ENCODE assay signal across 27 mouse cellular contexts in the genomic region with DNA sequence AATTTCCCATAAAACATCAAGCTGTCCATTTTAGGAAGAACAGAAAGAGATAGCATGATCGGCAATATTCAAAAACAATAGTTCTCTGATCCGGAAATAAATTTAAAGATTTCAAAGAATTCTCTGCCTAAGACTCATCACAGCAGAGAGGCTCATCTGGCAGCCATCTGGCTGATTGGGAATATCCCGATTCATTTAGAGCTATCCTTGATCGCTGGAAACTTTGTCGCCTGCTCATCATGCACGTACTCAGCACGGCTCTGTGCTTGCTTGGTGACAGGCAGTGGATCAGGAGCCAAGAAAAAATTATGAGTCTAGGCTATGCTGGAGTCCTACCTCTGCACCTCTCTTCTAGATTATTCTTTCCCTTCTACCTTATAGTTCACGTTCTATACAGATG.
DNase-seq lines count a peak whose midpoint lies in the region; ATAC-seq and TF ChIP-seq lines count a peak whose summit lies in the region.
"Had no signal": no experiment of that assay in that cellular context is flagged by ENCODE, and none has a peak within 500 bp of the region (broad histone marks: within the 10 kb centered on the region; RNA-seq: fewer than 3 reads in every experiment).

No protein-coding gene starts in this region.

- no peaks in the 10 kb centered on the region for H3K27me3 ChIP-seq in forebrain, embryonic 16.5 days (replicated peaks; ENCODE audit: control insufficient read depth, insufficient read depth, low read length)
- no peaks in the 10 kb centered on the region for H3K27me3 ChIP-seq in forebrain, embryonic 11.5 days (ENCODE audit: control insufficient read depth, insufficient read depth, low read length)
- H3K27me3 ChIP-seq: embryonic facial prominence, embryonic 15.5 days; heart, embryonic 13.5 days; hindbrain, embryonic 15.5 days; kidney, embryonic 15.5 days; liver, embryonic 15.5 days; neural tube, embryonic 13.5 days; stomach, embryonic 15.5 days had no signal

- TF ChIP-seq CTCF in layer of hippocampus, adult 2 months (conservative IDR thresholded peaks at IDR 0.05) = no peak

- intact Hi-C loops in left cerebral cortex, postnatal 14 days (cut with DNase I) = no loop called here
- intact Hi-C loops in left cerebral cortex, postnatal 36 days (cut with DNase I) = no loop called here

- H3K27ac ChIP-seq in forebrain, embryonic 16.5 days (ENCODE audit: low read length) = no peak overlapping the region
- H3K27ac ChIP-seq in forebrain, embryonic 11.5 days (ENCODE audit: low read depth, low read length) = no peak overlapping the region
- H3K27ac ChIP-seq in layer of hippocampus, adult 2 months = no peak overlapping the region
- H3K27ac ChIP-seq: embryonic facial prominence, embryonic 15.5 days; heart, embryonic 13.5 days; hindbrain, embryonic 15.5 days; kidney, embryonic 15.5 days; liver, embryonic 15.5 days; neural tube, embryonic 13.5 days; stomach, embryonic 15.5 days had no signal

- no peak overlapping the region for H3K9ac ChIP-seq in forebrain, embryonic 16.5 days (replicated peaks; ENCODE audit: low read depth, low read length)
- no peak overlapping the region for H3K9ac ChIP-seq in forebrain, embryonic 11.5 days (ENCODE audit: low read length)
- H3K9ac ChIP-seq: embryonic facial prominence, embryonic 15.5 days; heart, embryonic 13.5 days; hindbrain, embryonic 15.5 days; kidney, embryonic 15.5 days; liver, embryonic 15.5 days; lung, embryonic 14.5 days; neural tube, embryonic 13.5 days; stomach, embryonic 15.5 days had no signal

- no peak for DNase-seq in forebrain, embryonic 11.5 days (ENCODE audit: low spot score)
- peak; percentile 7 to 11 for DNase-seq in left cerebral cortex, postnatal 14 days (ENCODE audit: low spot score in 2 of 2)
- DNase-seq in left cerebral cortex, postnatal 36 days (ENCODE audit: low spot score in 2 of 2) = no peak
- peak; percentile 52 for DNase-seq in brain, adult 2 months (ENCODE audit: low read depth, low spot score)
- peak; percentile 16 for DNase-seq in layer of hippocampus, adult 2 months (ENCODE audit: low spot score in 2 of 2)
- no peak for DNase-seq in ovary, adult 18-20 months (ENCODE audit: low spot score)
- no peak for DNase-seq in MN1 (ENCODE audit: low spot score)
- DNase-seq: adrenal gland, adult 8-10 months; cerebellum, adult 11 months; cerebellum, adult 9-11 months; gastrocnemius, postnatal 10 days; heart, postnatal 10 days; kidney, adult 18-20 months; kidney, postnatal 25 days; lung, embryonic 14.5 days; right cerebral cortex, postnatal 14 days had no signal

- WGBS in forebrain, embryonic 16.5 days = 46% methylated on average over 8 of the region's 8 CpGs
- WGBS in forebrain, embryonic 11.5 days = 76% methylated on average over 8 of the region's 8 CpGs

- H3K9me3 ChIP-seq in forebrain, embryonic 16.5 days (ENCODE audit: control insufficient read depth, low read length) = no peaks in the 10 kb centered on the region
- no peaks in the 10 kb centered on the region for H3K9me3 ChIP-seq in forebrain, embryonic 11.5 days (ENCODE audit: control insufficient read depth, low read length)
- H3K9me3 ChIP-seq: embryonic facial prominence, embryonic 15.5 days; heart, embryonic 13.5 days; hindbrain, embryonic 15.5 days; kidney, embryonic 15.5 days; liver, embryonic 15.5 days; neural tube, embryonic 13.5 days; stomach, embryonic 15.5 days had no signal

- H3K4me3 ChIP-seq in forebrain, embryonic 16.5 days (replicated peaks; ENCODE audit: low read length) = no peak overlapping the region
- no peak overlapping the region for H3K4me3 ChIP-seq in forebrain, embryonic 11.5 days (ENCODE audit: low read depth, low read length)
- peak overlapping the region; percentile 12; the same call in 1 of the 2 replicates for H3K4me3 ChIP-seq in layer of hippocampus, adult 2 months
- H3K4me3 ChIP-seq: embryonic facial prominence, embryonic 15.5 days; heart, embryonic 13.5 days; hindbrain, embryonic 15.5 days; kidney, embryonic 15.5 days; liver, embryonic 15.5 days; neural tube, embryonic 13.5 days; stomach, embryonic 15.5 days had no signal

- H3K36me3 ChIP-seq in forebrain, embryonic 16.5 days (ENCODE audit: control insufficient read depth, insufficient read depth) = no peaks in the 10 kb centered on the region
- H3K36me3 ChIP-seq in forebrain, embryonic 11.5 days (ENCODE audit: control insufficient read depth, insufficient read depth, low read length) = no peaks in the 10 kb centered on the region
- H3K36me3 ChIP-seq: embryonic facial prominence, embryonic 15.5 days; heart, embryonic 13.5 days; hindbrain, embryonic 15.5 days; kidney, embryonic 15.5 days; liver, embryonic 15.5 days; neural tube, embryonic 13.5 days; stomach, embryonic 15.5 days had no signal

- H3K4me1 ChIP-seq in forebrain, embryonic 16.5 days (replicated peaks; ENCODE audit: control insufficient read depth, insufficient read depth, low read length) = peaks cover 9% of the 10 kb centered on the region
- no peaks in the 10 kb centered on the region for H3K4me1 ChIP-seq in forebrain, embryonic 11.5 days (replicated peaks; ENCODE audit: control insufficient read depth, insufficient read depth, low read length)
- H3K4me1 ChIP-seq: embryonic facial prominence, embryonic 15.5 days; heart, embryonic 13.5 days; hindbrain, embryonic 15.5 days; kidney, embryonic 15.5 days; liver, embryonic 15.5 days; neural tube, embryonic 13.5 days; stomach, embryonic 15.5 days had no signal

- ATAC-seq in forebrain, embryonic 16.5 days = 0 out of 2 replicates have a peak, but pooled peaks have one; percentile 18
- ATAC-seq in forebrain, embryonic 11.5 days (replicated peaks; ENCODE audit: low FRiP score) = no peak
- ATAC-seq: activated CD4-positive, CD25-positive, alpha-beta regulatory T cell, adult 4 months; CD4-positive, CD25-positive, alpha-beta regulatory T cell, adult 4 months had no signal

- H3K4me2 ChIP-seq in forebrain, embryonic 16.5 days (ENCODE audit: low read length) = no peak overlapping the region
- no peak overlapping the region for H3K4me2 ChIP-seq in forebrain, embryonic 11.5 days (ENCODE audit: low read depth, low read length, severe bottlenecking)
- H3K4me2 ChIP-seq: embryonic facial prominence, embryonic 15.5 days; heart, embryonic 13.5 days; hindbrain, embryonic 15.5 days; kidney, embryonic 15.5 days; liver, embryonic 15.5 days; lung, embryonic 14.5 days; midbrain, embryonic 11.5 days; neural tube, embryonic 13.5 days; stomach, embryonic 15.5 days had no signal

Comparison
In these comparisons a context has a peak if more than half of its experiments do, and no peak if none do; other contexts are left out.
1. DNase-seq: peak in left cerebral cortex, postnatal 14 days (2 of 2), brain, adult 2 months (single experiment) and layer of hippocampus, adult 2 months (2 of 2); none in forebrain, embryonic 11.5 days (single experiment), left cerebral cortex, postnatal 36 days (0 of 2), ovary, adult 18-20 months (single experiment) and MN1 (single experiment).